Mouse (Mus musculus): Measurements from ENCODE around the gene Hcrtr2.

The Hcrtr2 gene

GRCm38 (mm10) chr9:76234899-76235298, 88.8 kb downstream of the Hcrtr2 start:
- no peak for DNase-seq

- DNase-seq = no peak
Observed at GRCm38 (mm10) chr9:76230400-76230799, 93.3 kb downstream of the Hcrtr2 start.

- DNase-seq = no peak
Observed at GRCm38 (mm10) chr9:76217178-76217975, 106.3 kb downstream of the Hcrtr2 start.

GRCm38 (mm10) chr9:76214678-76215077, 109.0 kb downstream of the Hcrtr2 start:
- no peak for DNase-seq

- DNase-seq = no peak
Observed at GRCm38 (mm10) chr9:76213557-76213956, 110.1 kb downstream of the Hcrtr2 start, which contains the start of gene Gfral. Gene Gfral (minus strand): TSS chr9:76213657.

- no peak for DNase-seq
Observed at GRCm38 (mm10) chr9:76196917-76197316, 126.7 kb downstream of the Hcrtr2 start.

GRCm38 (mm10) chr9:76179221-76179620, 144.4 kb downstream of the Hcrtr2 start:
- no peak for DNase-seq

All from right cerebral cortex, postnatal 4 days (tissue).